Mouse (Mus musculus): ENCODE results near the gene Laptm4a. TPM values are rescaled to one million over a fixed set of nuclear protein-coding genes. Genes with fewer than 3 reads are reported as not detected.

Gene Laptm4a
- total RNA-seq (2017), result 129 and 132 TPM in 2 replicates

GRCm38 (mm10) chr12:8921394-8922368, at the start of gene Laptm4a:
TSS of gene Laptm4a (plus strand) at chr12:8921664.
- ATAC-seq (ENCODE audit: extremely low read depth, insufficient number of reproducible peaks, low FRiP score, poor library complexity, severe bottlenecking), result peak; percentile 94

DNA sequence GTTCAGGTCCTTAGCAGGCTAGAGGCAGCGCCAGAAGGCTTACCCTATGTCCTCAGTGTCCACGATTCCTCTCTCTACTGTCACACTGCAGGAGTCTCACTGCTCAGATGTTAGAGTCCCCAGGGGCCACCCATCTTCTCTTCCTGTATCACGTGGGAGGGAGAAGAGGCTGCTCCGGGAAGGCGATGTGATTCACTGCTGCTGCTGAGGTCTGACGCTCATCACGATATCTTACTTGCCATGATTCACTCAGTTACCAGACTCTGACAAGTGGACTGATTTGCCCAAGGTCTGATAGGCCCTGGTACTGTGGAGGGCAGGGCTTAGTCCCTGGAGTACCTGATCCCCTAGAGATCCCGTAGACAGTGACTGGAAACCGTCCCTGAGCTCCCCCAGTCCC, 45.9 kb upstream of the Laptm4a start:
- no peak for ATAC-seq (ENCODE audit: extremely low read depth, insufficient number of reproducible peaks, low FRiP score, poor library complexity, severe bottlenecking)

DNA sequence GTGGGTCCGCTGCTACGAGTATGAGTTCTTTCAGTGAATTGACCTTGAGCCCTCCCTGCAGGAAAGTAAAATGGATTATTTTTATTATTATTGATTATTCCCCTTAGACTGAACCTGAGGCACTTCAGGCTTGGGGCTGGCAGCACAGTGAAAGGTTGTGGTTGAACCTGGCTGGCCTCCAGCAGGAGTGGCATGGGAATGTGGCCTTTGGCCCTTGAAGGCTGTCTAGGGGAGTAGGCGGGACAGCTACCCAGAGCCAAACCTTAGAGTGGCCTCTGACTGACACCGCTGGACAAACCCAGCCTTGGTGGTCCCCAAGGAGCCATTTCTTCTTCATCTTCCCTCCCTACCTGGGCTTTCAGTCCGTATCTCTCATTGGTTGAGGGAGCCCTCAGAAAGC, 44.6 kb upstream of the Laptm4a start:
- no peak for ATAC-seq (ENCODE audit: extremely low read depth, insufficient number of reproducible peaks, low FRiP score, poor library complexity, severe bottlenecking)

DNA sequence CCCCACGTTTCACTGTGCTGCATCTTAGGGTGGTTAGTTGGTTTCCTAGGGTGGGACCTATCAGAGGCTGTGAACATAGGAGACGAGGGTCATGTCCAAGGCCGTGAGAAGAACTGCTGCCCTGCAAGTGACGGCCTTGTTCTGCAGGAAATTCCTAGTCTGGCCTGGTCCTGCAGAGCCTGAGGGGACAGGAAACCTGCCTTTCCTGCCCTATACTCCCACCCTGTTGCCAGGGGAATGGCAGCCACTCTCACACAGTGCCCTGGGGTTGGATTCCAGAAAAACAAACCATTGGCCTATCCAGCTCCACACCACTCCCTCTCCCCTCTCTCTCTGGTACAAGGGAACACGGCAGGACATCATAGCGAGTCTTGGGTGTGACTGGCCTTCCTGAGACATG, 44.1 kb upstream of the Laptm4a start:
- ATAC-seq (ENCODE audit: extremely low read depth, insufficient number of reproducible peaks, low FRiP score, poor library complexity, severe bottlenecking), result no peak

DNA sequence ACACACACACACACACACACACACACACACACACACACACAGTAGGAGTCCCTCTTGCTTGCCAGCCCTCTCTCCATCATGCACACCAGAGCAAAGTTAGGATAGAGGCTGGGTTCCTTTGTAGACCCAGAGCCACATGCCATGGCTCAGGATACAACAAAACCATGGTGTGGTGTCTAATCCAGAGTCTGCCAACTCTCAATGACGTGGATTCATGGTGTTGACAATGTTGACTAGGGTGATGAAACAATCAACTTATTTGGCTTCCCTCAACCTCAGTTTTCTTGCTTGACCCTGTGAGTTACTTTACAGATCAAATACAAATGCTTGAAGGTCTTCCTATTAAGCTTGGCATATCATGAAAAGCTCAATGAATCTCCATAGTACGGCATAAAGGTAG, 42.7 kb upstream of the Laptm4a start:
- no peak for ATAC-seq (ENCODE audit: extremely low read depth, insufficient number of reproducible peaks, low FRiP score, poor library complexity, severe bottlenecking)

GRCm38 (mm10) chr12:8879389-8879788, 42.1 kb upstream of the Laptm4a start:
- no peak for ATAC-seq (ENCODE audit: extremely low read depth, insufficient number of reproducible peaks, low FRiP score, poor library complexity, severe bottlenecking)

GRCm38 (mm10) chr12:8881736-8882135, 39.7 kb upstream of the Laptm4a start:
- ATAC-seq (ENCODE audit: extremely low read depth, insufficient number of reproducible peaks, low FRiP score, poor library complexity, severe bottlenecking), result no peak

DNA sequence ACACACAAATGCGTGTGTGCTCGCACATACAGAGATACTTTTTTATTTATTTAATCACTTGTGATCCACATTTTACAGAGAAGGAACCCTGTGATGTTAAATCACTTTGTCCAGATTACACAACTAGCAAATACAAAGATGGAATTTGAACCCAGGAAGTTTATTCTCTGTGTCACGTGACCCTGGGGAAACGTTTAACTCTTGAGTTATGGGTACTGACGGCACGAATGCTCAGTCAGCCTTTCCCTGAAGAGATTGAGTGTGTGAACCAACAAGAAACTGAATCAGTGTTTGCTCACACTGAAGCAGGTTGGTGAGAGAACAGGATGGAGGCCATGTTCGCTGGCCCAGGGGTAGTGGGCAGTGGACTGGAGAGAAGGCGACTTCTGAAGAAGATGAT, 39.1 kb upstream of the Laptm4a start:
- no peak for ATAC-seq (ENCODE audit: extremely low read depth, insufficient number of reproducible peaks, low FRiP score, poor library complexity, severe bottlenecking)

DNA sequence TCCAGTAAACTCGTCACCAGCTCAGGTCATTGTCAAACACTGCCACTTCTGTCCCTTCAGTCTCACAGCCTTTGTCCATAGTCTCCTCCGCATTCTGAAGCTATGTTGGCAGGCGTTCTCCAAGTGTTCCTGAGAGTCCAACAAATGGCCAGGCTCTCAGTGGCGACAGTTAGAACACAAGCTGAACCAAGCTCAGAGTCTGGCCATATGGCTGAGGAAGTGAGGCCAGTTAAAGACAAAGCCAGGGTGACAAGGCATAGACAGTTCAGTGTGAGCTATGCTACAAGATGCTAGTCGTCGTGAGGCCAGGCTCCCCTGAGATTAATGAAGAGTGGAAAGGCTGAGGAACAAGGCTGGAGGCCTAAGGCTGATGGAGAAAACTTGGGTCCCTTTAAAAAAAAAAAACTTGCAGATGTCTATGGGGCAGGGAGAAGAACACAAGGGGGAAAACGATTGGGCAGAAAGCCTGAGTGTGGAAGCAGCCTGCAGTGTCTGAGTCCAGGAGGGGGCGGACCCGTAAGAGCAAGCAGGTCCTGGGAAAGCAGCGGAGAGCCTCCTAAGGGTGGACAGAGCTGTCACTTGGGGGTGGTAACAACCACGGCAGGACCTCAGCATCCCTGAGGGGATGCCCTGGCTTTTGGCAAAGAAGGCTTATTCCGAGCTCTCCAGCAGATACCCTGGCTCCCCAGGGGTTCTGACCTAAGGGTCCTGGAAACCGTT, 36.9 kb upstream of the Laptm4a start:
- ATAC-seq (ENCODE audit: extremely low read depth, insufficient number of reproducible peaks, low FRiP score, poor library complexity, severe bottlenecking), result no peak

GRCm38 (mm10) chr12:8885146-8885543, 36.3 kb upstream of the Laptm4a start:
- ATAC-seq (ENCODE audit: extremely low read depth, insufficient number of reproducible peaks, low FRiP score, poor library complexity, severe bottlenecking), result no peak

GRCm38 (mm10) chr12:8885950-8886349, 35.5 kb upstream of the Laptm4a start:
- ATAC-seq (ENCODE audit: extremely low read depth, insufficient number of reproducible peaks, low FRiP score, poor library complexity, severe bottlenecking), result no peak

- ATAC-seq (ENCODE audit: extremely low read depth, insufficient number of reproducible peaks, low FRiP score, poor library complexity, severe bottlenecking), result no peak
Observed at GRCm38 (mm10) chr12:8888445-8888844, 33.0 kb upstream of the Laptm4a start.

DNA sequence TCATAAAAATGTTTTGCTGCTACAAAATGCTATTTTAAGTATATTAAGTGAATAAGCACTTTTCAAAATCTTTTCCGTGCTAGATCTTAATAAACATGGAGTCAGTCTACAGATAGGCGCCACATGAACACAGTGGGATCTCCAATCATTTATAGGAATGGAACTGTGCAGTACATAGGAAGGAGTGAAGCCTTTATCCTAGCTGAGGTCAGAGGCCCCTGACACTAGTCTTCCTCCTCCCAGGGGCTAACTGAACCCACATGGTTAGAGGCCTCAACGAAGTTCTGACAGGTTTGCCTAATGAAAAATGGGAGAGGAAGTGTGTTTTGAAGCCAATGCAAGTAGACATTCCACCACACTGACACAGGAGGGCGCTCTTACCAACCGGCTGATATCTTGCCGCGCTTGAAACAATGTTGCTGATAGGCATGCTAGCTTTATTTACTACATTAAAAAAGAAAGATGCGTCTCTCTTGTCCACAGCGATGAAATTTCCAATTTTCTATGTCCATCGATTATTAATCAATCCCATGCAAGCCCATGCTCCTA, 32.3 kb upstream of the Laptm4a start:
- ATAC-seq (ENCODE audit: extremely low read depth, insufficient number of reproducible peaks, low FRiP score, poor library complexity, severe bottlenecking), result peak; percentile 85

DNA sequence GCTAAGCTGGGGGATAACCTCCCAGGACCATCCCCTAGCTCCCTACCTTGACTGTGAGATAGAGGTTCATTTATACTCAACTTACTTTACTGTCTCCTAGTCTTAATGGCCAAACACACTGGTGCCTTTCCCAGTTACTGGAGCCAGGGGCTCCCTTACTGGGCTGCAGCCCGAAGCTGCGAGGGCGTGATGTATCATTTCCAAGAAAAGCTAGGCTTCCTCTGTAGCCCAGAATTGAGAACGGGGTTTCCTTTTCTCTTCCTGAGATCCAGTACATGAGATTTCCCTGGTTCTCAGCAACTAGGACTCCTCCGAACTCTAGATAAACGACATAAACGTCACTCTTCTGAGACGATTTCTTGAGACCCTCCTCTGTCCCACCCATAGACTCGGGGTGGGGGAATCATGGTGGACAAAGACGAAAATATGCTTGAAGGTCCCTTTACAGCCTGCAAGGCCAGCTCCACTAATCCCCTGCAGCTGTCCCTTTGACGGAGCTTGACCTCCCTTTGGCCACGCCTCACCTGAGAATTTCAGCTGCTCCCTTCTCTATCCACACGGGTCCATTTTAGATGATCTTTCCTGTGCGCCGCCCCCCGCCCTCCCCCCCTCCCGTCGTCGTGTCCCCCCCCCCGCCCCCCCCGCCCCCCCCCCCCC, 28.5 kb upstream of the Laptm4a start:
- no peak for ATAC-seq (ENCODE audit: extremely low read depth, insufficient number of reproducible peaks, low FRiP score, poor library complexity, severe bottlenecking)

- ATAC-seq (ENCODE audit: extremely low read depth, insufficient number of reproducible peaks, low FRiP score, poor library complexity, severe bottlenecking), result no peak
Observed at GRCm38 (mm10) chr12:8897140-8897539, 24.3 kb upstream of the Laptm4a start.

DNA sequence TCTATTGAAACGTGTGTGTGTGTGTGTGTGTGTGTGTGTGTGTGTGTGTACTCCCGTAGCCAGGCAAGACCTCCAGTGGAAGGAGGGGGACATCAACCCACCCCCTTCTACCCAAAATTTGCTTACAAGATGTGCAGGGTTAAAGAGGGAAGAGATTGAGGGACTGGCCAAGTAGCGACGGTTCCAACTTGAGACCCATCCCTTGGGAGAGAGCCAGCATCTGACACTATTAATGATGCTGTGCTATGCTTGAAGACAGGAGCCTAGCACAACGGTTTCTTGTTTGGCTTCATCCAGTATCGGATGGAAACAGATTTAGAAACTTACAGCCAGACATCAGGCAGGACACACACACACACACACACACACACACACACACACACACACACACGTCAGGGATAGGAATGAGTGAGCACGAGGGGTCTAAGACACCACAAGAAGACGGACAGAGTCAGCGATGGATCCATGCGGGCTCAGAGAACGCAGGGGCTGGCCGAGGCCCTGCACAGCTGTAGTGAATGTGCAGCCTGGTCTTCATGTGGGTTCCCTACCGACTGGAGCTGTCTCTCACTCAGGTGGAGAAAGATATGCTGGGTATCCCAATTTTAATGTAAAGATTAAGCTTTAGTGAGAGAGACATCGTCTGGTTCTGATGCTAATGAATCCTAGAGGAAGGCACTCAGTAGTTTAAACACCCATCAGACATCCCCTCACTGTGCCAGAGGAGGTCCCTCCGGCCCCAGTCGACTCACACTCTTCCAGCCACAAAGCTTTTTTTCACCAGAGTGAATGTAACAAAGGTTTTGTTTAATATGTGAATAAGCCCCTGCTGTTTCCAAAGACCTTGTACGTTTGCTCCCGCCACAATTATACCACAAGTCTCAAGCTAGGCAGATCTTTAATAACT, 22.3 kb upstream of the Laptm4a start:
- ATAC-seq (ENCODE audit: extremely low read depth, insufficient number of reproducible peaks, low FRiP score, poor library complexity, severe bottlenecking), result no peak

GRCm38 (mm10) chr12:8900107-8900698, 21.3 kb upstream of the Laptm4a start:
- ATAC-seq (ENCODE audit: extremely low read depth, insufficient number of reproducible peaks, low FRiP score, poor library complexity, severe bottlenecking), result no peak

Measured in neutrophil, adult 5-6 weeks (primary cell).